Mouse (Mus musculus): ENCODE results near the gene Prx. TPM values are rescaled to one million over a fixed set of nuclear protein-coding genes. Genes with fewer than 3 reads are reported as not detected.

The Prx gene
- not detected in 2 replicates for polyA plus RNA-seq (2012; ENCODE audit: insufficient read depth, insufficient read length, low replicate concordance, missing spikeins)

- H3K4me3 ChIP-seq (ENCODE audit: insufficient read depth, low read depth, low read length) = no peak within 1 kb of the TSS
- TF ChIP-seq CTCF (IDR thresholded peaks at IDR 0.05; ENCODE audit: insufficient read depth, low read depth, low read length) (no peak), POLR2A (IDR thresholded peaks at IDR 0.05; ENCODE audit: insufficient read depth, low read depth, low read length) (no peak)
- 63% methylated on average over 3 of the region's 3 CpGs for WGBS
- no peak within 1 kb of the TSS for H3K27ac ChIP-seq (ENCODE audit: insufficient read depth, low read depth, low read length)
- no peaks in the 10 kb centered on the region for H3K4me1 ChIP-seq (ENCODE audit: control insufficient read depth, insufficient read depth, low read length)
These were observed at the start of gene Prx for GRCm38 (mm10) chr7:27499036-27499435. TSS of gene Prx (plus strand) at chr7:27499324.

GRCm38 (mm10) chr7:27451359-27451758, 47.8 kb upstream of the Prx start:
- no peak for TF ChIP-seq CTCF (IDR thresholded peaks at IDR 0.05; ENCODE audit: insufficient read depth, low read depth, low read length)
- TF ChIP-seq POLR2A (IDR thresholded peaks at IDR 0.05; ENCODE audit: insufficient read depth, low read depth, low read length) = no peak
- Histone ChIP-seq H3K4me1 (ENCODE audit: control insufficient read depth, insufficient read depth, low read length) (peaks cover 3% of the 10 kb centered on the region; the same call in 1 of the 2 replicates), H3K27ac (ENCODE audit: insufficient read depth, low read depth, low read length) (no peak overlapping the region), H3K4me3 (ENCODE audit: insufficient read depth, low read depth, low read length) (no peak overlapping the region)
- 97% methylated on average over 2 of the region's 2 CpGs for whole genome bisulfite sequencing

GRCm38 (mm10) chr7:27452206-27452770, 46.8 kb upstream of the Prx start:
- Histone ChIP-seq H3K4me1 (ENCODE audit: control insufficient read depth, insufficient read depth, low read length) (peaks cover 3% of the 10 kb centered on the region; the same call in 1 of the 2 replicates), H3K27ac (ENCODE audit: insufficient read depth, low read depth, low read length) (no peak overlapping the region), H3K4me3 (ENCODE audit: insufficient read depth, low read depth, low read length) (no peak overlapping the region)
- TF ChIP-seq CTCF (IDR thresholded peaks at IDR 0.05; ENCODE audit: insufficient read depth, low read depth, low read length) = no peak
- TF ChIP-seq POLR2A (IDR thresholded peaks at IDR 0.05; ENCODE audit: insufficient read depth, low read depth, low read length) = no peak
- 67% methylated on average over 13 of the region's 13 CpGs for WGBS

GRCm38 (mm10) chr7:27454461-27455121, 44.5 kb upstream of the Prx start:
- Histone ChIP-seq H3K4me1 (ENCODE audit: control insufficient read depth, insufficient read depth, low read length) (no peaks in the 10 kb centered on the region), H3K4me3 (ENCODE audit: insufficient read depth, low read depth, low read length) (no peak overlapping the region), H3K27ac (ENCODE audit: insufficient read depth, low read depth, low read length) (no peak overlapping the region)
- WGBS = 70% methylated on average over 10 of the region's 10 CpGs
- TF ChIP-seq POLR2A (IDR thresholded peaks at IDR 0.05; ENCODE audit: insufficient read depth, low read depth, low read length) = no peak
- TF ChIP-seq CTCF (IDR thresholded peaks at IDR 0.05; ENCODE audit: insufficient read depth, low read depth, low read length) = no peak

- Histone ChIP-seq H3K4me3 (ENCODE audit: insufficient read depth, low read depth, low read length) (no peak overlapping the region), H3K27ac (ENCODE audit: insufficient read depth, low read depth, low read length) (no peak overlapping the region), H3K4me1 (ENCODE audit: control insufficient read depth, insufficient read depth, low read length) (no peaks in the 10 kb centered on the region)
- WGBS = 94% methylated on average over 3 of the region's 3 CpGs
- TF ChIP-seq CTCF (IDR thresholded peaks at IDR 0.05; ENCODE audit: insufficient read depth, low read depth, low read length) = no peak
- TF ChIP-seq POLR2A (IDR thresholded peaks at IDR 0.05; ENCODE audit: insufficient read depth, low read depth, low read length) = no peak
These were observed 43.9 kb upstream of the Prx start for GRCm38 (mm10) chr7:27455273-27455672.

GRCm38 (mm10) chr7:27458614-27459013, 40.5 kb upstream of the Prx start:
- WGBS = 86% methylated on average over 4 of the region's 4 CpGs
- H3K27ac ChIP-seq (ENCODE audit: insufficient read depth, low read depth, low read length) = no peak overlapping the region
- H3K4me3 ChIP-seq (ENCODE audit: insufficient read depth, low read depth, low read length) = no peak overlapping the region
- no peaks in the 10 kb centered on the region for H3K4me1 ChIP-seq (ENCODE audit: control insufficient read depth, insufficient read depth, low read length)
- TF ChIP-seq CTCF (IDR thresholded peaks at IDR 0.05; ENCODE audit: insufficient read depth, low read depth, low read length) (no peak), POLR2A (IDR thresholded peaks at IDR 0.05; ENCODE audit: insufficient read depth, low read depth, low read length) (no peak)

- Histone ChIP-seq H3K4me3 (ENCODE audit: insufficient read depth, low read depth, low read length) (no peak overlapping the region), H3K27ac (ENCODE audit: insufficient read depth, low read depth, low read length) (no peak overlapping the region), H3K4me1 (ENCODE audit: control insufficient read depth, insufficient read depth, low read length) (no peaks in the 10 kb centered on the region)
- TF ChIP-seq CTCF (IDR thresholded peaks at IDR 0.05; ENCODE audit: insufficient read depth, low read depth, low read length) (no peak), POLR2A (IDR thresholded peaks at IDR 0.05; ENCODE audit: insufficient read depth, low read depth, low read length) (no peak)
- 91% methylated on average over 5 of the region's 5 CpGs for WGBS
These were observed 39.5 kb upstream of the Prx start for GRCm38 (mm10) chr7:27459640-27460039.

- Histone ChIP-seq H3K4me3 (ENCODE audit: insufficient read depth, low read depth, low read length) (no peak overlapping the region), H3K4me1 (ENCODE audit: control insufficient read depth, insufficient read depth, low read length) (no peaks in the 10 kb centered on the region), H3K27ac (ENCODE audit: insufficient read depth, low read depth, low read length) (no peak overlapping the region)
- TF ChIP-seq POLR2A (IDR thresholded peaks at IDR 0.05; ENCODE audit: insufficient read depth, low read depth, low read length) = no peak
- TF ChIP-seq CTCF (IDR thresholded peaks at IDR 0.05; ENCODE audit: insufficient read depth, low read depth, low read length) = no peak
- 83% methylated on average over 6 of the region's 6 CpGs for WGBS
These were observed 38.6 kb upstream of the Prx start for GRCm38 (mm10) chr7:27460477-27460876.

GRCm38 (mm10) chr7:27467648-27468047, 31.5 kb upstream of the Prx start:
- no peak for TF ChIP-seq POLR2A (IDR thresholded peaks at IDR 0.05; ENCODE audit: insufficient read depth, low read depth, low read length)
- no peak for TF ChIP-seq CTCF (IDR thresholded peaks at IDR 0.05; ENCODE audit: insufficient read depth, low read depth, low read length)
- H3K27ac ChIP-seq (ENCODE audit: insufficient read depth, low read depth, low read length) = no peak overlapping the region
- no peak overlapping the region for H3K4me3 ChIP-seq (ENCODE audit: insufficient read depth, low read depth, low read length)
- H3K4me1 ChIP-seq (ENCODE audit: control insufficient read depth, insufficient read depth, low read length) = no peaks in the 10 kb centered on the region
- WGBS = 36% methylated on average over 4 of the region's 4 CpGs
